ENCODE assay signal across 9 mouse cellular contexts in the genomic region with DNA sequence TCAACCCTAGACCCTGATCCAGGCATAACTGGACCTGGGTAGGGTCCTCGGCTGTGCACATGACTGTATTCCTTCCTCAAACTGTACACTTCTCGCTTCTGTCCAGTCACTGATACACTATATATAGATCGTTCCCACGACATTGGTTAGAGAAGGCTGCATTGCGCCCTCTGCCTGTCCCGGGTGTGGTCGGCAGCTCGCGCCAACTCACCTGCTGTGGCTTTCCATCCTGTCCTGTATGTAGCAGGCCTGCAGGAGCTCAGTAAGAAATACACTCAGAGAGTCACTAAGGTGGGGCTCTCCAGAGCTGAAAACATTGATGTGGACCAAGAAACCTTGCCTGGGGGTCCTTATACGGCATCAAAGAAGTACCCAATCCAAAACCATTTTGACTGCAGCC. TPM values are rescaled to one million over a fixed set of nuclear protein-coding genes. Genes with fewer than 3 reads are reported as not detected.
DNase-seq lines count a peak whose midpoint lies in the region; ATAC-seq and TF ChIP-seq lines count a peak whose summit lies in the region.
"Had no signal": no experiment of that assay in that cellular context is flagged by ENCODE, and none has a peak within 500 bp of the region (broad histone marks: within the 10 kb centered on the region; RNA-seq: fewer than 3 reads in every experiment).

No protein-coding gene starts in this region.

- H3K9me3 ChIP-seq in kidney, embryonic 14.5 days (ENCODE audit: control insufficient read depth, low read length), result no peaks in the 10 kb centered on the region; the same call in 1 of the 2 replicates
- H3K9me3 ChIP-seq in ES-E14 (ENCODE audit: control insufficient read depth, insufficient read depth, low read depth, low read length), result no peaks in the 10 kb centered on the region
- H3K9me3 ChIP-seq in embryonic facial prominence, embryonic 14.5 days (ENCODE audit: control insufficient read depth, low read length), result no peaks in the 10 kb centered on the region

- WGBS in kidney, embryonic 14.5 days, result 75% methylated on average over 10 of the region's 10 CpGs
- 58% methylated on average over 10 of the region's 10 CpGs for WGBS in embryonic facial prominence, embryonic 14.5 days

- DNase-seq in kidney, postnatal 36 days, result no peak
- no peak for DNase-seq in ES-E14 (ENCODE audit: low read depth, low spot score)
- DNase-seq in embryonic facial prominence, embryonic 14.5 days (ENCODE audit: low spot score), result no peak
- DNase-seq in cerebellum, adult 9-11 months, result no peak
- DNase-seq in thymus, postnatal 4 days, result no peak

- in situ Hi-C loops in ES-E14 (cut with MboI; ENCODE audit: low sequenced_read_pairs in 2 of 2, unreplicated experiment in 2 of 2), result no loop called here

- no peak overlapping the region for H3K4me3 ChIP-seq in kidney, embryonic 14.5 days (ENCODE audit: low read length)
- peak overlapping the region in 1 of 2 experiments; percentile 45; a peak in 1 of 4 replicates for H3K4me3 ChIP-seq in ES-E14 (ENCODE audit: insufficient read depth in 1 of 2, low read depth in 1 of 2, low read length in 2 of 2, poor library complexity in 1 of 2, severe bottlenecking in 1 of 2)
- H3K4me3 ChIP-seq in embryonic facial prominence, embryonic 14.5 days (ENCODE audit: low read depth, low read length), result no peak overlapping the region

- no peak overlapping the region for H3K9ac ChIP-seq in kidney, embryonic 14.5 days (ENCODE audit: low read depth, low read length)
- peak overlapping the region; percentile 17; the same call in 1 of the 2 replicates for H3K9ac ChIP-seq in ES-E14 (ENCODE audit: insufficient read depth, low read depth, low read length, poor library complexity, severe bottlenecking)
- H3K9ac ChIP-seq in embryonic facial prominence, embryonic 14.5 days (ENCODE audit: low read depth, low read length), result 0 out of 2 replicates have a peak overlapping the region, but pooled peaks have one; percentile 20

- peak; percentile 35; the same call in 1 of the 2 replicates for ATAC-seq in kidney, embryonic 14.5 days (ENCODE audit: low FRiP score, low TSS enrichment)
- ATAC-seq in embryonic facial prominence, embryonic 14.5 days (ENCODE audit: low read depth), result no peak
- 0 out of 2 replicates have a peak, but pooled peaks have one; percentile 22 for ATAC-seq in megakaryocyte-erythroid progenitor cell, adult 5-6 weeks (replicated peaks; ENCODE audit: low FRiP score, low TSS enrichment, poor library complexity, severe bottlenecking)

- no peaks in the 10 kb centered on the region for H3K4me1 ChIP-seq in kidney, embryonic 14.5 days (ENCODE audit: control insufficient read depth, insufficient read depth, low read length)
- peaks cover 0 to 2% of the 10 kb centered on the region in 2 experiments; a peak in 1 of 4 replicates for H3K4me1 ChIP-seq in ES-E14 (ENCODE audit: control insufficient read depth in 2 of 2, insufficient read depth in 2 of 2, low read length in 2 of 2, poor library complexity in 1 of 2)
- H3K4me1 ChIP-seq in embryonic facial prominence, embryonic 14.5 days (ENCODE audit: control insufficient read depth, insufficient read depth, low read length), result no peaks in the 10 kb centered on the region

- H3K27ac ChIP-seq in kidney, embryonic 14.5 days (ENCODE audit: low read depth, low read length), result no peak overlapping the region
- no peak overlapping the region for H3K27ac ChIP-seq in ES-E14 (ENCODE audit: insufficient read depth, low read depth, low read length, poor library complexity, severe bottlenecking)
- no peak overlapping the region for H3K27ac ChIP-seq in embryonic facial prominence, embryonic 14.5 days (replicated peaks; ENCODE audit: low read depth, low read length)

- H3K27me3 ChIP-seq in kidney, embryonic 14.5 days (ENCODE audit: control insufficient read depth, insufficient read depth, low read length), result no peaks in the 10 kb centered on the region
- no peaks in the 10 kb centered on the region for H3K27me3 ChIP-seq in embryonic facial prominence, embryonic 14.5 days (replicated peaks; ENCODE audit: control insufficient read depth, insufficient read depth, low read length)

- H3K36me3 ChIP-seq in kidney, embryonic 14.5 days (ENCODE audit: control insufficient read depth, insufficient read depth, low read length), result no peaks in the 10 kb centered on the region
- no peaks in the 10 kb centered on the region for H3K36me3 ChIP-seq in ES-E14 (ENCODE audit: control insufficient read depth, insufficient read depth, low read length, poor library complexity, severe bottlenecking)
- no peaks in the 10 kb centered on the region for H3K36me3 ChIP-seq in embryonic facial prominence, embryonic 14.5 days (ENCODE audit: control insufficient read depth, insufficient read depth, low read length)
- H3K36me3 ChIP-seq: G1E had no signal

- no peak overlapping the region for H3K4me2 ChIP-seq in kidney, embryonic 14.5 days (replicated peaks; ENCODE audit: low read depth, low read length)
- H3K4me2 ChIP-seq in embryonic facial prominence, embryonic 14.5 days (ENCODE audit: low read depth, low read length), result peak overlapping the region; percentile 24

TF ChIP-seq in ES-E14, 5 proteins besides CTCF, POLR2A, EP300 and RAD21:
- TF ChIP-seq HCFC1 (IDR thresholded peaks at IDR 0.05; ENCODE audit: borderline replicate concordance, insufficient read depth, low read length) (no peak), ZNF384 (IDR thresholded peaks at IDR 0.05; ENCODE audit: low read depth, low read length) (no peak), MAFK (IDR thresholded peaks at IDR 0.05; ENCODE audit: insufficient read depth, low read depth, low read length) (no peak), ZC3H11A (IDR thresholded peaks at IDR 0.05; ENCODE audit: borderline replicate concordance, low read depth, low read length) (no peak), CHD2 (IDR thresholded peaks at IDR 0.05; ENCODE audit: low read depth, low read length) (no peak)

RNA-seq across cellular contexts. Expression of a gene that starts 17.6 kb away (rescaled TPM):
- polyA plus RNA-seq in kidney, embryonic 14.5 days (2014; fragmentation: Nextera tagmentation; extraction: Ambion mirVana), result 0.03 and 0.27 TPM in 2 replicates
- 1.2 TPM in 2 replicates for total RNA-seq in ES-E14 (2012; rRNA removed)
- 0.21 and 0.66 TPM in 2 replicates for polyA plus RNA-seq in embryonic facial prominence, embryonic 14.5 days (2014; fragmentation: Nextera tagmentation; extraction: Ambion mirVana)
- total RNA-seq in megakaryocyte-erythroid progenitor cell, adult 5-6 weeks (2014; fragmentation: Nextera tagmentation), result not detected in 2 replicates
- total RNA-seq in megakaryocyte-erythroid progenitor cell, adult 5-6 weeks (2017), result not detected in 2 replicates
- total RNA-seq: G1E; neutrophil, adult 5-6 weeks had no signal
- polyA plus RNA-seq: G1E had no signal

RNA-seq across cellular contexts. Expression of a gene that starts 37.5 kb away (rescaled TPM):
- 18.1 and 29.5 TPM in 2 replicates for polyA plus RNA-seq in kidney, embryonic 14.5 days (2014; fragmentation: Nextera tagmentation; extraction: Ambion mirVana)
- total RNA-seq in ES-E14 (2012; rRNA removed), result 6.8 and 9.4 TPM in 2 replicates
- polyA plus RNA-seq in embryonic facial prominence, embryonic 14.5 days (2014; fragmentation: Nextera tagmentation; extraction: Ambion mirVana), result 34.5 and 38.8 TPM in 2 replicates
- total RNA-seq in megakaryocyte-erythroid progenitor cell, adult 5-6 weeks (2014; fragmentation: Nextera tagmentation), result 126 and 134 TPM in 2 replicates
- total RNA-seq in megakaryocyte-erythroid progenitor cell, adult 5-6 weeks (2017), result 101 and 146 TPM in 2 replicates

RNA-seq across cellular contexts. Expression of a gene that starts 49.0 kb away (rescaled TPM):
- 768 and 779 TPM in 2 replicates for polyA plus RNA-seq in kidney, embryonic 14.5 days (2014; fragmentation: Nextera tagmentation; extraction: Ambion mirVana)
- total RNA-seq in ES-E14 (2012; rRNA removed), result 642 and 877 TPM in 2 replicates
- polyA plus RNA-seq in embryonic facial prominence, embryonic 14.5 days (2014; fragmentation: Nextera tagmentation; extraction: Ambion mirVana), result 442 and 465 TPM in 2 replicates
- 542 and 563 TPM in 2 replicates for total RNA-seq in megakaryocyte-erythroid progenitor cell, adult 5-6 weeks (2014; fragmentation: Nextera tagmentation)
- total RNA-seq in megakaryocyte-erythroid progenitor cell, adult 5-6 weeks (2017), result 903 and 978 TPM in 2 replicates
